Mouse (Mus musculus): ENCODE measurements at regions not wholly inside any gene's neighbourhood (a gene's known extent, or its start where the extent isn't known, plus 50 kb on each side); places are given as distances from the start of the nearest gene placed in this dataset.
A peak's percentile ranks its signal among the peaks of the same experiment; 100 is the strongest.

- Histone ChIP-seq H3K9ac (replicated peaks) (no peak overlapping the region), H3K27me3 (no peaks in the 10 kb centered on the region), H3K4me2 (replicated peaks) (no peak overlapping the region), H3K36me3 (no peaks in the 10 kb centered on the region), H3K4me1 (replicated peaks) (no peaks in the 10 kb centered on the region), H3K4me3 (replicated peaks) (no peak overlapping the region), H3K27ac (no peak overlapping the region), H3K9me3 (no peaks in the 10 kb centered on the region)
- WGBS: 73% methylated on average over 3 of the region's 3 CpGs
- no peak for ATAC-seq
Observed at GRCm38 (mm10) chr9:94083629-94084411, 454.1 kb downstream of the 1190002N15Rik start.

- H3K27ac ChIP-seq: no peak overlapping the region
- H3K27me3 ChIP-seq: no peaks in the 10 kb centered on the region
- no peaks in the 10 kb centered on the region for H3K4me1 ChIP-seq (replicated peaks)
- 0 out of 2 replicates have a peak, but pooled peaks have one; percentile 37 for ATAC-seq
- no peak overlapping the region for H3K9ac ChIP-seq (replicated peaks)
- no peaks in the 10 kb centered on the region for H3K9me3 ChIP-seq
- WGBS: 47% methylated on average over 2 of the region's 2 CpGs
- H3K4me2 ChIP-seq (replicated peaks): no peak overlapping the region
- no peak overlapping the region for H3K4me3 ChIP-seq (replicated peaks)
- H3K36me3 ChIP-seq: no peaks in the 10 kb centered on the region
Observed at GRCm38 (mm10) chr9:94074904-94075303, 463.0 kb downstream of the 1190002N15Rik start.

- Histone ChIP-seq H3K4me3 (replicated peaks) (no peak overlapping the region), H3K9me3 (no peaks in the 10 kb centered on the region), H3K27ac (no peak overlapping the region), H3K4me1 (replicated peaks) (no peaks in the 10 kb centered on the region), H3K4me2 (replicated peaks) (no peak overlapping the region), H3K36me3 (no peaks in the 10 kb centered on the region), H3K9ac (replicated peaks) (no peak overlapping the region), H3K27me3 (no peaks in the 10 kb centered on the region)
- WGBS: 62% methylated on average over 1 of the region's 1 CpGs
- no peak for ATAC-seq
Observed at GRCm38 (mm10) chr9:94067121-94067520, 470.8 kb downstream of the 1190002N15Rik start.

- H3K4me1 ChIP-seq (replicated peaks): no peaks in the 10 kb centered on the region; the same call in 1 of the 2 replicates
- no peak overlapping the region for H3K4me3 ChIP-seq (replicated peaks)
- H3K36me3 ChIP-seq: no peaks in the 10 kb centered on the region
- ATAC-seq: no peak
- no peaks in the 10 kb centered on the region for H3K9me3 ChIP-seq
- H3K9ac ChIP-seq (replicated peaks): no peak overlapping the region
- H3K27ac ChIP-seq: no peak overlapping the region
- no peak overlapping the region for H3K4me2 ChIP-seq (replicated peaks)
- H3K27me3 ChIP-seq: no peaks in the 10 kb centered on the region
- WGBS: 54% methylated on average over 4 of the region's 4 CpGs
Observed at GRCm38 (mm10) chr9:94053229-94053628, 484.7 kb downstream of the 1190002N15Rik start.

GRCm38 (mm10) chr9:94047845-94048244 is 490.0 kb downstream of the 1190002N15Rik start:
- Histone ChIP-seq H3K27ac (no peak overlapping the region), H3K27me3 (no peaks in the 10 kb centered on the region), H3K9me3 (no peaks in the 10 kb centered on the region), H3K4me3 (replicated peaks) (no peak overlapping the region), H3K9ac (replicated peaks) (no peak overlapping the region), H3K36me3 (no peaks in the 10 kb centered on the region), H3K4me2 (replicated peaks) (no peak overlapping the region), H3K4me1 (replicated peaks) (no peaks in the 10 kb centered on the region)
- WGBS: 90% methylated on average over 7 of the region's 7 CpGs
- ATAC-seq: no peak

- Histone ChIP-seq H3K4me3 (replicated peaks) (no peak overlapping the region), H3K9me3 (no peaks in the 10 kb centered on the region), H3K9ac (replicated peaks) (no peak overlapping the region), H3K4me2 (replicated peaks) (no peak overlapping the region), H3K27me3 (no peaks in the 10 kb centered on the region), H3K4me1 (replicated peaks) (no peaks in the 10 kb centered on the region), H3K27ac (no peak overlapping the region), H3K36me3 (no peaks in the 10 kb centered on the region)
- ATAC-seq: no peak
- 85% methylated on average over 3 of the region's 3 CpGs for WGBS
Observed at GRCm38 (mm10) chr9:94045462-94046126, 492.3 kb downstream of the 1190002N15Rik start.

- no peak for ATAC-seq
- H3K4me2 ChIP-seq (replicated peaks): no peak overlapping the region
- H3K9ac ChIP-seq (replicated peaks): no peak overlapping the region
- no peak overlapping the region for H3K4me3 ChIP-seq (replicated peaks)
- no peak overlapping the region for H3K27ac ChIP-seq
- no peaks in the 10 kb centered on the region for H3K9me3 ChIP-seq
- no peaks in the 10 kb centered on the region for H3K4me1 ChIP-seq (replicated peaks)
- H3K27me3 ChIP-seq: no peaks in the 10 kb centered on the region
- 44% methylated on average over 3 of the region's 3 CpGs for WGBS
- H3K36me3 ChIP-seq: no peaks in the 10 kb centered on the region
Observed at GRCm38 (mm10) chr9:94023761-94024160, 514.1 kb downstream of the 1190002N15Rik start.

- no peaks in the 10 kb centered on the region for H3K36me3 ChIP-seq
- H3K27ac ChIP-seq: no peak overlapping the region
- H3K4me3 ChIP-seq (replicated peaks): no peak overlapping the region
- no peak for ATAC-seq
- no peak overlapping the region for H3K9ac ChIP-seq (replicated peaks)
- H3K4me1 ChIP-seq (replicated peaks): no peaks in the 10 kb centered on the region
- no peak overlapping the region for H3K4me2 ChIP-seq (replicated peaks)
- H3K27me3 ChIP-seq: no peaks in the 10 kb centered on the region
- WGBS: 94% methylated on average over 1 of the region's 1 CpGs
- H3K9me3 ChIP-seq: no peaks in the 10 kb centered on the region
Observed at GRCm38 (mm10) chr9:94021293-94021903, 516.5 kb downstream of the 1190002N15Rik start.

- Histone ChIP-seq H3K4me1 (replicated peaks) (no peaks in the 10 kb centered on the region), H3K4me3 (replicated peaks) (no peak overlapping the region), H3K4me2 (replicated peaks) (no peak overlapping the region), H3K27ac (no peak overlapping the region), H3K27me3 (no peaks in the 10 kb centered on the region), H3K9me3 (no peaks in the 10 kb centered on the region), H3K9ac (replicated peaks) (no peak overlapping the region), H3K36me3 (no peaks in the 10 kb centered on the region)
- no peak for ATAC-seq
Observed at GRCm38 (mm10) chr9:94016747-94017487, 521.0 kb downstream of the 1190002N15Rik start.

GRCm38 (mm10) chr9:93992216-93992615 is 545.7 kb downstream of the 1190002N15Rik start:
- no peaks in the 10 kb centered on the region for H3K27me3 ChIP-seq
- H3K4me2 ChIP-seq (replicated peaks): no peak overlapping the region
- 79% methylated on average over 3 of the region's 3 CpGs for WGBS
- H3K4me1 ChIP-seq (replicated peaks): no peaks in the 10 kb centered on the region
- no peaks in the 10 kb centered on the region for H3K36me3 ChIP-seq
- no peak overlapping the region for H3K4me3 ChIP-seq (replicated peaks)
- H3K9me3 ChIP-seq: no peaks in the 10 kb centered on the region
- H3K27ac ChIP-seq: no peak overlapping the region
- no peak for ATAC-seq
- H3K9ac ChIP-seq (replicated peaks): no peak overlapping the region

GRCm38 (mm10) chr9:93991141-93991540 is 546.7 kb downstream of the 1190002N15Rik start:
- ATAC-seq: no peak
- Histone ChIP-seq H3K4me1 (replicated peaks) (no peaks in the 10 kb centered on the region), H3K4me2 (replicated peaks) (no peak overlapping the region), H3K27ac (no peak overlapping the region), H3K27me3 (no peaks in the 10 kb centered on the region), H3K36me3 (no peaks in the 10 kb centered on the region), H3K9ac (replicated peaks) (no peak overlapping the region), H3K9me3 (no peaks in the 10 kb centered on the region), H3K4me3 (replicated peaks) (no peak overlapping the region)
- WGBS: 81% methylated on average over 1 of the region's 1 CpGs

- 66% methylated on average over 2 of the region's 2 CpGs for WGBS
- Histone ChIP-seq H3K36me3 (no peaks in the 10 kb centered on the region), H3K4me1 (replicated peaks) (peaks cover 5% of the 10 kb centered on the region; the same call in 1 of the 2 replicates), H3K9ac (replicated peaks) (no peak overlapping the region), H3K9me3 (no peaks in the 10 kb centered on the region), H3K4me2 (replicated peaks) (no peak overlapping the region), H3K27me3 (no peaks in the 10 kb centered on the region), H3K27ac (no peak overlapping the region), H3K4me3 (replicated peaks) (no peak overlapping the region)
- no peak for ATAC-seq
Observed at GRCm38 (mm10) chr9:93981136-93981535, 556.7 kb downstream of the 1190002N15Rik start.
